Mouse (Mus musculus) induced T-regulatory cell, adult 2 months (primary cell): Measurements from ENCODE around the gene Gm20388.

Experiments
- DNase-seq: peaks from one replicate; pipeline ENCODE4 v3.0.0-alpha.2; 2012; ENCODE audit warnings: low read depth

Gene Gm20388

DNA sequence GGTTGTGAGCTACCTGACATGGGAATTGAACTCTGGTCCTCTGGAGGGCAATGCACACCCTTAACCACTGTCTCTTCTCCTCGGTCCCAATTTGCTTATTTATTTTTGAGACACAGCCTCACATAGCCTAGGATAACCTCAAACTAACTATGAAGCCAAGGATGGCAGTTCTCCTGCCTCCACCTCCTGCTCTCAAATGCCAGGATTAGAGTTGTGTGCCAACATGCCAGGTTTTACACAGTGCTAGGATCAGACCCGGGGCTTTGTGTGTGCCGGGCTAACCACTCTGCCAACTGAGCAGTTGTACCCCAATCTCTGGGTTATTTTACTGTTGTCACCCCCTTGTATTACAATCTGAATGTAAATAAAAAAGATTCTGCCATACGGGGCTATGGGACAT is 4066.9 kb downstream of the Gm20388 start:
- no peak for DNase-seq

GRCm38 (mm10) chr8:123978166-123978838 is 4067.7 kb downstream of the Gm20388 start:
- DNase-seq, result peak; percentile 16

GRCm38 (mm10) chr8:123978926-123979325 is 4068.3 kb downstream of the Gm20388 start:
- DNase-seq, result no peak

- DNase-seq, result no peak
These were observed 4069.6 kb downstream of the Gm20388 start for GRCm38 (mm10) chr8:123980239-123980638.

GRCm38 (mm10) chr8:123981674-123982073 is 4071.0 kb downstream of the Gm20388 start:
- no peak for DNase-seq

DNA sequence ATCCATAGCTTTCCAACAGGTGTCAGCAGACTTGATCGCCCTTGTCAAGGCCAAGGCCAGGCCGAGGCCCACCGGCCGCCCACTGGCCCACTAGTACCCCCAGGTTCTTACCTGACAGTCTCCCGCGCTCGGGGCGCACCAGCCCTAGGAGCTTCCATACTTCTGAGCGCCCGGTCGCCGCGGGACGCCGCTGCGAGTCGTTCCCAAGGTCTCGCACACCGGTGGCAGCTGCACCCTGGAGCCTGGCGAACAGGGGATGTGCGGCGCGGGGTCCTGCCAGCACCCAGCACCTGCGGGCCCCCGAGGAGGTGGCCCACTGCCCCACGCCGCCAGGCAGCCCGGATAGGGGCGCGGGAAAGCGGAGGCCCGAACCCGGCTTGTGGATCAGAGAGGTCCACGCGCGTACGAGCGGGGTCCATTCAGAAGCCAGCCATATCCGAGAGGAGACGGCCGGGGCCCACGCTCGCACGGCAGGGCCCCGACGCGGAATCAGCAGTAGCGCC is 4071.7 kb downstream of the Gm20388 start:
- no peak for DNase-seq

- DNase-seq, result peak; percentile 74
These were observed 4072.3 kb downstream of the Gm20388 start, which contains the start of gene Abcb10 for GRCm38 (mm10) chr8:123982826-123983400. Abcb10 (minus strand) TSS chr8:123983122.

- peak; percentile 17 for DNase-seq
These were observed 4078.0 kb downstream of the Gm20388 start for GRCm38 (mm10) chr8:123988605-123989038.

DNA sequence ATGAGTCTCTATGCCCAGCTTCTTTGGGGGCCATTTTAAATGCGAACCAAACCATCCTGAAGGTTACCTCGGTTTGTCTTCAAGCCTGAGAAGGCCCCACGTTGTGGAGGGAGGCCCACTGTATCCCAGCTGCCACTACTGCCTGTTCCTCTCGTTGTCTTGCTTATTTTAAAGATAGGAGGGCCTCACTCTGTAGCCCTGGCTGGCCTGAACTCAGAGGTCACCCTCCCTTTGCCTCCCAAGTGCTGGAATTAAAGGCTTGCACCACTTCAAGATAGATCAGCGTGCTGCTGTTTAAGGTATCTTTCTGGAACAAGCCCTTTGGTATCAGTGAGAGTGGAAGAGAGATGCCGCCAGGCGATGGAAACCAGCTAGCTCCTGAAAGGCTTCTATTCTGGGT is 4078.5 kb downstream of the Gm20388 start:
- DNase-seq, result no peak

DNA sequence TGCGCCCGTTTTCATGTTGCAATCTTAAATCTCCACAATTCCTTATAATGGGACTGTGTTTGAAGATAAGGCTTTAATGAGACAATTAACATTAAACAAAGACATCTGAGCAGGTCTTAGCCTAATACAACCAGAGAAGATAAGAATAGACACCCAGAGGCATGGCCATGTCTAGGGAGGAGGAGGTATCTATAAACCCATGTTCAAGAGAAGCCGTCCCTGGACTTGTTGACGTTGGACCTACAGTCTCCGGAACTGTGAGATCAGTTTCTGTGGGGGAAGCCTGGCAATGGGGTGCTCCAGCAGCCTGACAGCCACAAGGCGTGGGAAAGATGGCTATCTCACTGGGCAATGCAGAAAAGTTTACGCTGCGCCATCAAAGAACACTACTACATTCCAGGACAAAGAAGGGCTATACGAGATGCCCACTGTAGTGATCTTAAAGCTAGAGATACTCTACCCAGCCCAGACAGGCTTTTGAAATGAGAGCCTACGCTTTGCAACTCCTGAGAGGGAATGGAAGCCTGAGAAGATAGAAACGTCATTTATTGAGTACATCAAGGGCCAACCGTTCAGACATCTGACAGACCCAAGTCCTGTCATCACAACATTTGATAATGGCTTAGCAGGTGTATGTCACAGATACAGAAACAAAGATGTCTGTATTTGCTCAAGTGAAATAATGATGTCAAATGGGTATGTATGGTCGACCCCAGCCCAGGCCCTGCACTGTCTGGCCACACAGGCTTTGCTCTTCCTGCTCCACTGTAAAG is 4079.8 kb downstream of the Gm20388 start:
- DNase-seq, result no peak

- DNase-seq, result no peak
These were observed 4081.9 kb downstream of the Gm20388 start for GRCm38 (mm10) chr8:123992587-123992986.

DNA sequence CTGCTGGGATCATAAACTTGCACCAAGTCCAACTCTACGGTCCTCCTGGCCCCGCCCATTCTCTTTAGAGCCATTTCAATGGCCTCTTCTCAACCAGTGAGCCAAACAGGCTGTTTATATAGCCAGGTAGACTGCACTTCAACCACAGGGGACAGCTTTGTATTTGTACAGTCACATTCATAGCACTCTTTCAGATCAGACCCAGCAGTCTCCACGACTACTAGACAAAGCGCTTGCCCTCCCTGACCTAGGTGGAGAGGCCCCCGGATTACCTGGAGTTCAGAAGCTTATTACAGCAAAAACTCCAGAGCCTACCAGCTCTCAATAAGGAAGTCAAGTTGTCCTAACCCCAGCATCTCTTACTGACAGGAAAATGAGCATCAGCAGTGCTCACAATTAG is 4083.0 kb downstream of the Gm20388 start:
- DNase-seq, result no peak

- DNase-seq, result no peak
These were observed 4083.4 kb downstream of the Gm20388 start for GRCm38 (mm10) chr8:123993997-123994396.

- DNase-seq, result no peak
These were observed 4088.9 kb downstream of the Gm20388 start for GRCm38 (mm10) chr8:123999568-123999967.

DNA sequence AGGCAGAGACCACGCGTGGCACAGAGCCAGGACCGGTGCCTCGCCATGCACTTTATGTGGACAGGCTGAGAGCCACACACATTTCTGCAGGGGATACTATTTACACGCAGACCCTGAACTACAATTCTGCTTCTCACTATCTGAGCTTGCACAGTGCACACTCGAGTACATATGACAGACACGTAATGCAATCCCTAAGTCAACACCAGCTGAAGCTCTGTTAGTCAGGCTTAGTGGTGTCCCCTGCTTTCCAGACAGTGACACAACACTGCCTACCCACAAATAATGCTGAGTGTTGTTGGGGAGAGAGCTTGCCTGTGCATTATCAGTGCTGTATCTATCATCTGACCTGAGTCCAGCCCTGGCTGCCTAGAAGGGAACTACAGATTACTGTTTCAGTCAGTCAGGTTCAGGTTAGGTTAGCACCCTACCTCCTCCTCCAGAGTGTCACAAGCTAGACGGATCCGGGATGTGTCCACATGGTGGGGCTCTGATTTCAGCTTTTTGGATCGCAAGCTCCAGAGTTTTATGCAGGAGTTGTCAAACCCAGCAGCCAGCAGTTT is 4092.0 kb downstream of the Gm20388 start:
- no peak for DNase-seq

DNA sequence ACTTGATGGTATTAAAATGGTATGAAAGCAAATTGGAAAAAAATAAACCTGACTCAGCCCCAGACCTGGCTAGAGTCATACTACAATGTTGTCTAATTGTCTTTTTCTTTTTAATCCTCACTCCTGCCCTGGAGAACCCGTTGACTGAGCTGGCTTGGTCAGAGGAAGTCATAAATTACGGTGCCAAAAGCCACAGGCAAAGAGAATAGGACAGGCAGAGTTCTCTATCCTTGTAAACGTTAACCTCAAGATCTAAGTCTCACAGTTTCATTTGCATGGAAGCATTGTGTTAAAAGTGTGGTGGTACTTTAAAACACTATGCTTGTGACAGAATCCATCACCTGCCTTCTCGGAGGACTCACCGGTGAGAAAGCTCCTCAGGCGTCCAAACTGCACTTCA is 4097.2 kb downstream of the Gm20388 start:
- no peak for DNase-seq

DNA sequence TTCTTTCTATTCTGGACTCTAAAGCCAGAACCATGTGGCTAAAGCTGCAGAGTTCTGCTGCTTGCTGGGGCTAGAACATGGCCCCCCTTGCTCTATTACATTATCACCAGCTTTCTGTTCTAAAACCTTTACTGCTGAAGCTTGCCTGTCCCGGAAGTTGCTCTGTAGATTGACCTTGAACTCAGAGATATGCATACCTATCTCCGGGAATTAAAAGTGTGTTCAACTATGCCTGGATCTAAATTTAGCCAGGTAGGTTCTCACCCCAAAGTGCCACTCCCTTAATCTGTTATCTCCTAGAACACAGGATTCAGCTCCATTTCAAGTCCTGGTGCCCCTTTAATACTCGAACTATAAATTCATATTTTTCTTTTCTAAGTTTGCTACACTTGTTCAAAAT is 4100.9 kb downstream of the Gm20388 start:
- no peak for DNase-seq

GRCm38 (mm10) chr8:124011989-124012586 is 4101.4 kb downstream of the Gm20388 start:
- no peak for DNase-seq

GRCm38 (mm10) chr8:124014299-124014698 is 4103.7 kb downstream of the Gm20388 start:
- DNase-seq, result peak; percentile 19

GRCm38 (mm10) chr8:124014751-124015150 is 4104.1 kb downstream of the Gm20388 start:
- DNase-seq, result no peak

- DNase-seq, result peak; percentile 60
These were observed 4109.1 kb downstream of the Gm20388 start for GRCm38 (mm10) chr8:124019782-124020181.
